ENCODE assay signal across 19 mouse cellular contexts in genomic region chr11:63894188-63894587, GRCm38 (mm10). TPM values are rescaled to one million over a fixed set of nuclear protein-coding genes. Genes with fewer than 3 reads are reported as not detected.
DNase-seq lines count a peak whose midpoint lies in the region; ATAC-seq and TF ChIP-seq lines count a peak whose summit lies in the region.
"Had no signal": no experiment of that assay in that cellular context is flagged by ENCODE, and none has a peak within 500 bp of the region (broad histone marks: within the 10 kb centered on the region; RNA-seq: fewer than 3 reads in every experiment).

No protein-coding gene starts in this region.

- H3K27me3 ChIP-seq in liver, adult 2 months (ENCODE audit: control insufficient read depth, insufficient read depth, low read length): no peaks in the 10 kb centered on the region
- H3K27me3 ChIP-seq in stomach, embryonic 16.5 days (ENCODE audit: control insufficient read depth, insufficient read depth, low read length): no peaks in the 10 kb centered on the region
- H3K27me3 ChIP-seq in hindbrain, embryonic 10.5 days (ENCODE audit: insufficient read depth, poor library complexity, severe bottlenecking): peaks cover 42% of the 10 kb centered on the region
- H3K27me3 ChIP-seq: Patski had no signal

- H3K79me2 ChIP-seq in liver, adult 2 months (ENCODE audit: control insufficient read depth, insufficient read depth, low read length): peaks cover 58% of the 10 kb centered on the region

- 8% methylated on average over 6 of the region's 6 CpGs for WGBS in liver, adult 2 months
- WGBS in stomach, embryonic 16.5 days: 53% methylated on average over 6 of the region's 6 CpGs
- WGBS in hindbrain, embryonic 10.5 days: 82% methylated on average over 6 of the region's 6 CpGs

- H3K36me3 ChIP-seq in liver, adult 2 months (ENCODE audit: control insufficient read depth, insufficient read depth, low read length): no peaks in the 10 kb centered on the region
- H3K36me3 ChIP-seq in stomach, embryonic 16.5 days (ENCODE audit: control insufficient read depth, insufficient read depth, low read length): no peaks in the 10 kb centered on the region
- no peaks in the 10 kb centered on the region for H3K36me3 ChIP-seq in hindbrain, embryonic 10.5 days

- peaks cover 65% of the 10 kb centered on the region for H3K4me1 ChIP-seq in liver, adult 2 months (ENCODE audit: control insufficient read depth, insufficient read depth, low read length)
- H3K4me1 ChIP-seq in stomach, embryonic 16.5 days (ENCODE audit: control insufficient read depth, insufficient read depth, low read length): no peaks in the 10 kb centered on the region; the same call in 1 of the 2 replicates
- peaks cover 60% of the 10 kb centered on the region for H3K4me1 ChIP-seq in hindbrain, embryonic 10.5 days (replicated peaks)

- no peak overlapping the region for H3K4me3 ChIP-seq in liver, adult 2 months (ENCODE audit: insufficient read depth, low read depth, low read length)
- no peak overlapping the region for H3K4me3 ChIP-seq in stomach, embryonic 16.5 days (replicated peaks; ENCODE audit: low read length)
- H3K4me3 ChIP-seq in hindbrain, embryonic 10.5 days: no peak overlapping the region
- H3K4me3 ChIP-seq: forebrain, embryonic 13.5 days had no signal

- ATAC-seq in stomach, embryonic 16.5 days (ENCODE audit: insufficient read depth, low FRiP score): peak; percentile 29; the same call in 1 of the 2 replicates
- ATAC-seq: CD4-positive, CD25-positive, alpha-beta regulatory T cell, adult 4 months; forebrain, embryonic 13.5 days; hindbrain, postnatal 0 days; midbrain, embryonic 16.5 days; Patski had no signal

- H3K9ac ChIP-seq in liver, adult 2 months (ENCODE audit: low read depth, low read length): no peak overlapping the region
- no peak overlapping the region for H3K9ac ChIP-seq in stomach, embryonic 16.5 days (ENCODE audit: low read length)
- H3K9ac ChIP-seq: forebrain, embryonic 13.5 days had no signal

- peak overlapping the region; percentile 47 for H3K27ac ChIP-seq in liver, adult 2 months (replicated peaks; ENCODE audit: insufficient read depth, low read depth, low read length)
- H3K27ac ChIP-seq in stomach, embryonic 16.5 days (ENCODE audit: low read length): no peak overlapping the region
- H3K27ac ChIP-seq in hindbrain, embryonic 10.5 days: no peak overlapping the region
- H3K27ac ChIP-seq: forebrain, embryonic 13.5 days; hindbrain, postnatal 0 days had no signal

- TF ChIP-seq POLR2A in liver, adult 2 months (IDR thresholded peaks at IDR 0.05; ENCODE audit: extremely low read depth, insufficient read depth, low read length): no peak

- H3K9me3 ChIP-seq in stomach, embryonic 16.5 days (replicated peaks; ENCODE audit: control insufficient read depth, low read length): no peaks in the 10 kb centered on the region
- H3K9me3 ChIP-seq in hindbrain, embryonic 10.5 days: no peaks in the 10 kb centered on the region
- H3K9me3 ChIP-seq: forebrain, embryonic 13.5 days had no signal

- H3K4me2 ChIP-seq in stomach, embryonic 16.5 days (ENCODE audit: low read depth, low read length): no peak overlapping the region
- H3K4me2 ChIP-seq: forebrain, embryonic 13.5 days had no signal

- DNase-seq in adrenal gland, adult 2 months: peak; percentile 28
- no peak for DNase-seq in adrenal gland, adult 8-10 months
- DNase-seq in liver, adult 2 months (ENCODE audit: extremely low read depth, low read depth, low spot score): peak; percentile 79
- DNase-seq in liver: no peak
- peak; percentile 62 for DNase-seq in kidney, postnatal 10 days
- no peak for DNase-seq in cerebellum, postnatal 4 days (ENCODE audit: low spot score in 2 of 2)
- no peak for DNase-seq in hindbrain, embryonic 10.5 days (ENCODE audit: low spot score)
- DNase-seq: cerebellum, adult 2 months; gastrocnemius, postnatal 10 days; lung, adult 18-20 months; lung, postnatal 14 days; right cerebral cortex, adult 18-20 months; thymus, postnatal 36 days had no signal

- no peak for TF ChIP-seq CTCF in liver, adult 2 months (IDR thresholded peaks at IDR 0.05; ENCODE audit: low read depth, low read length)

RNA-seq across cellular contexts. Expression of gene Hs3st3b1, which starts 27.9 kb away (rescaled TPM):
- total RNA-seq in adrenal gland, adult 2 months (2021): 1 to 10 TPM; 1.7 to 1.8 TPM
- polyA plus RNA-seq in adrenal gland, adult 2 months (2012; rRNA removed): 4.1 and 4.8 TPM in 2 replicates
- total RNA-seq in adrenal gland, adult 8-10 months (2022): 1 to 10 TPM; 1.5 to 2.8 (median 2.2) TPM
- total RNA-seq in liver, adult 2 months (2014; rRNA removed): 38.5 and 45.6 TPM in 2 replicates
- polyA plus RNA-seq in liver, adult 2 months (2012; rRNA removed): 57.5 and 57.7 TPM in 2 replicates
- 9.4 and 9.6 TPM in 2 replicates for polyA plus RNA-seq in stomach, embryonic 16.5 days (2015; fragmentation: Nextera tagmentation; extraction: Ambion mirVana)
- polyA plus RNA-seq in hindbrain, embryonic 10.5 days (2016; fragmentation: Nextera tagmentation; extraction: Ambion mirVana): 13.1 and 13.4 TPM in 2 replicates

Comparison
In these comparisons a context has a peak if more than half of its experiments do, and no peak if none do; other contexts are left out.
1. DNase-seq: peak in adrenal gland, adult 2 months (single experiment), liver, adult 2 months (single experiment) and kidney, postnatal 10 days (single experiment); none in adrenal gland, adult 8-10 months (single experiment), liver (single experiment), cerebellum, postnatal 4 days (0 of 2) and hindbrain, embryonic 10.5 days (single experiment).